In genomic region chr9:59163390-59163976, GRCm38 (mm10) we compare ENCODE assay signal across 15 mouse cellular contexts.
DNase-seq lines count a peak whose midpoint lies in the region; ATAC-seq lines count a peak whose summit lies in the region.
"Had no signal": no experiment of that assay in that cellular context is flagged by ENCODE, and none has a peak within 500 bp of the region (broad histone marks: within the 10 kb centered on the region; RNA-seq: fewer than 3 reads in every experiment).

No protein-coding gene starts in this region.

- no peaks in the 10 kb centered on the region for H3K36me3 ChIP-seq in forebrain, embryonic 13.5 days (ENCODE audit: poor library complexity, severe bottlenecking)
- H3K36me3 ChIP-seq in neural tube, embryonic 11.5 days (ENCODE audit: control insufficient read depth, insufficient read depth, low read length): no peaks in the 10 kb centered on the region
- no peaks in the 10 kb centered on the region for H3K36me3 ChIP-seq in heart, embryonic 10.5 days
- H3K36me3 ChIP-seq: embryonic facial prominence, embryonic 15.5 days had no signal

- peak; percentile 22 for DNase-seq in embryo, embryonic 10 days (ENCODE audit: low spot score)
- DNase-seq in mesoderm, embryonic 11.5 days (ENCODE audit: low read depth, low spot score): peak; percentile 82
- DNase-seq in neural tube, embryonic 11.5 days (ENCODE audit: low spot score): peak; percentile 74
- DNase-seq in heart, adult 9 months (ENCODE audit: low spot score in 2 of 2): no peak
- DNase-seq in heart, embryonic 10.5 days (ENCODE audit: low spot score): no peak
- no peak for DNase-seq in T-cell, adult 2 months (ENCODE audit: low spot score)
- no peak for DNase-seq in right cerebral cortex, postnatal 25 days
- DNase-seq: adrenal gland, adult 8-10 months; heart, postnatal 10 days; kidney, postnatal 25 days; lung, postnatal 10 days had no signal

- H3K27me3 ChIP-seq in forebrain, embryonic 13.5 days: no peaks in the 10 kb centered on the region
- no peaks in the 10 kb centered on the region for H3K27me3 ChIP-seq in neural tube, embryonic 11.5 days (ENCODE audit: control insufficient read depth, insufficient read depth, low read length)
- H3K27me3 ChIP-seq in heart, embryonic 10.5 days (ENCODE audit: insufficient read depth, poor library complexity, severe bottlenecking): no peaks in the 10 kb centered on the region
- H3K27me3 ChIP-seq: embryonic facial prominence, embryonic 15.5 days had no signal

- 6% methylated on average over 6 of the region's 6 CpGs for WGBS in forebrain, embryonic 13.5 days
- WGBS in neural tube, embryonic 11.5 days: 18% methylated on average over 6 of the region's 6 CpGs
- WGBS in heart, embryonic 10.5 days: 56% methylated on average over 6 of the region's 6 CpGs

- peak overlapping the region; percentile 22; the same call in 1 of the 2 replicates for H3K9ac ChIP-seq in forebrain, embryonic 13.5 days
- no peak overlapping the region for H3K9ac ChIP-seq in neural tube, embryonic 11.5 days (ENCODE audit: low read length)
- H3K9ac ChIP-seq: embryonic facial prominence, embryonic 15.5 days; liver, embryonic 14.5 days had no signal

- H3K27ac ChIP-seq in forebrain, embryonic 13.5 days: peak overlapping the region; percentile 67; the same call in 1 of the 2 replicates
- H3K27ac ChIP-seq in neural tube, embryonic 11.5 days (ENCODE audit: low read depth, low read length): peak overlapping the region; percentile 69
- no peak overlapping the region for H3K27ac ChIP-seq in heart, embryonic 10.5 days
- H3K27ac ChIP-seq: embryonic facial prominence, embryonic 15.5 days; liver, embryonic 14.5 days had no signal

- ATAC-seq in forebrain, embryonic 13.5 days: peak; percentile 55; the same call in 1 of the 2 replicates
- ATAC-seq in neural tube, embryonic 11.5 days (ENCODE audit: insufficient read depth, low FRiP score, low TSS enrichment): peak; percentile 83
- ATAC-seq: intestine, embryonic 16.5 days had no signal

- H3K4me3 ChIP-seq in forebrain, embryonic 13.5 days: no peak overlapping the region
- H3K4me3 ChIP-seq in neural tube, embryonic 11.5 days (ENCODE audit: low read depth, low read length): no peak overlapping the region
- H3K4me3 ChIP-seq in heart, embryonic 10.5 days: no peak overlapping the region
- H3K4me3 ChIP-seq: embryonic facial prominence, embryonic 15.5 days had no signal

- H3K4me2 ChIP-seq in forebrain, embryonic 13.5 days: peak overlapping the region; percentile 15; the same call in 1 of the 2 replicates
- H3K4me2 ChIP-seq in neural tube, embryonic 11.5 days (ENCODE audit: low read depth): no peak overlapping the region
- H3K4me2 ChIP-seq: embryonic facial prominence, embryonic 15.5 days had no signal

- peaks cover 17% of the 10 kb centered on the region for H3K4me1 ChIP-seq in forebrain, embryonic 13.5 days
- H3K4me1 ChIP-seq in neural tube, embryonic 11.5 days (ENCODE audit: control insufficient read depth, insufficient read depth, low read length): peaks cover 3% of the 10 kb centered on the region; the same call in 1 of the 2 replicates
- H3K4me1 ChIP-seq in heart, embryonic 10.5 days: no peaks in the 10 kb centered on the region
- H3K4me1 ChIP-seq: embryonic facial prominence, embryonic 15.5 days had no signal

- no peaks in the 10 kb centered on the region for H3K9me3 ChIP-seq in forebrain, embryonic 13.5 days (replicated peaks)
- H3K9me3 ChIP-seq in neural tube, embryonic 11.5 days (ENCODE audit: control insufficient read depth, low read length): no peaks in the 10 kb centered on the region
- no peaks in the 10 kb centered on the region for H3K9me3 ChIP-seq in heart, embryonic 10.5 days
- H3K9me3 ChIP-seq: embryonic facial prominence, embryonic 15.5 days had no signal

Comparison
In these comparisons a context has a peak if more than half of its experiments do, and no peak if none do; other contexts are left out.
1. DNase-seq: peak in embryo, embryonic 10 days (single experiment), mesoderm, embryonic 11.5 days (single experiment) and neural tube, embryonic 11.5 days (single experiment); none in heart, adult 9 months (0 of 2), heart, embryonic 10.5 days (single experiment), T-cell, adult 2 months (single experiment) and right cerebral cortex, postnatal 25 days (single experiment).